Mouse (Mus musculus) v-Abl transformed pro-B cells (cell line): ENCODE data around the gene Rpl6.

ENCODE experiments used
- in situ Hi-C, 2 experiments: fragments of 400-800 bp; cut with MboI; formaldehyde crosslinking; loops; one replicate each; pipeline ENCODE4 v1.15.1; 2025; ENCODE audit not compliant: unreplicated experiment in 2 of 2

The Rpl6 gene

DNA sequence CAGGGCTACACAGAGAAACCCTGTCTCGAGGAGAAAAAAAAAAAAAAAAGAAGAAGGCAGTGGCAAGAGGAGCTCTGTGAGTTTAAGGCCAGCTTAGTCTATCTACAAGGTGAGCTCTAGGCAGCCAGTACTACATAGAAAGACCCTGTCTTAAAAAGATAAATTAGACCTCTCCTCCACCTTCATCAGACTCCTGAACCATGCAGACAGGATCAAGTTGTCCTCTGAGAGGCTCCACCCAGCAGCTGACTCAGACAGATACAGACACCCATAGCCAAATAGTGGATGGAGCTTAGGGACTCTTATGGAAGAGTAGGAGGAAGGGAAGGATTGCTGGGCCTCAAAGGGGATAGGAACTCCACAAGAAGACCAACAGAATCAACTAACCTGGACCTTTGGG, 10.1 kb upstream of the Rpl6 start:
- in situ Hi-C loops = no loop called here

DNA sequence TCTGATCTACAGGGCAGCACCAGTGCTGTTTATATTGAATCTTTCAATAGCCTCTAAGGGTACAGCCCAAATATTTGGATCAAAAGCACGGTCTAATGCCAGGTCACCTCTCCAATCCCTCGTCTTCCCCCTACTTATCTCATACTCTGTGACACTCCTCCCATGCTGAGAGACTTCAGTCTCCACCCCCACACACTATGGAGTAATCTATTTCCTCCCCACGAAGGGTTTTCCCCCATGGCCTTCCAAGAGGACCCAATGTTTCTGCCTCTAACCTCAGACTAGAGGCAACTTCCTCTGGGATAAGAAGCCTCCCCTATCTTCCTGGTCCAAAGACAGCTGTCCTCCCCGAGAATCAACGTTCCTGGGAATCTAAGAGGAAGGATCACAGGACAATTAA, 7.5 kb upstream of the Rpl6 start:
- in situ Hi-C loops = no loop called here

DNA sequence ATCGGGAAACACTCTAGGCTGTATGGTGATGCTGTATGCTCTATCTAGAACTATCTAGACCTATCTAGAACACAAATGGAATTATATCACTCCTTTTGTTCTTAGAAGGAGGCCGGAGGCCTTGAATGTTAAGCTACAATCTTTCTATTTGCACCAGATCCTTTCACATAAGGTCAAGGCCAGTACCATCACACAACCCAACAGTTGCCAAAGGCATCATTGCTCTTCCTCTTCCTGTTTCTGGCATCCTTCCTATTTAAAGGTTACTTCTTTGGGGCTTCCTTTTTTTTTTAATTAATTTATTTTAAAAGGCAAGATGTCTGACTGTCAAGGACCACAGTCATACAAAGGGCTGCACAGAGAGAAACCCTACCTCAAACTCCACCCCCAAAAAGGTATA, 6.9 kb upstream of the Rpl6 start:
- in situ Hi-C loops = no loop called here

DNA sequence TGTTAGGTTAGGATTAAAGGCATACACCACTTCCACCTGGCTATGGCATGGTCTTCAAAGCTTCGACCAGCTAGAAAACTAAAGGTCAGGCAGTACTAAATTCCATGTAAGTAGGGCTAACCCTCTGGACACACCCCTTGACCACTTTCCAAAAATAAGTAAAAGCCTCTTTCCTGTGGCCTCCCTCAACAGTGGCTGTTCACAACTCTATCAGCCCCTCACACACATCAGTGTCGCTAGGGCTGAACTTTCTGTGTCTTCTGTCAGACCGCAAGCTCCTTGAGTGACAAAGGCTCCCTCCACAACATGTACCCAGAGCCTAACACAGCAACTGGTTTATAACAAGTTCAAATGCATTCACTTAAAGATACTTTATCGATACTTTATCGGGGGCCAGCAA, 5.9 kb upstream of the Rpl6 start:
- in situ Hi-C loops = no loop called here

DNA sequence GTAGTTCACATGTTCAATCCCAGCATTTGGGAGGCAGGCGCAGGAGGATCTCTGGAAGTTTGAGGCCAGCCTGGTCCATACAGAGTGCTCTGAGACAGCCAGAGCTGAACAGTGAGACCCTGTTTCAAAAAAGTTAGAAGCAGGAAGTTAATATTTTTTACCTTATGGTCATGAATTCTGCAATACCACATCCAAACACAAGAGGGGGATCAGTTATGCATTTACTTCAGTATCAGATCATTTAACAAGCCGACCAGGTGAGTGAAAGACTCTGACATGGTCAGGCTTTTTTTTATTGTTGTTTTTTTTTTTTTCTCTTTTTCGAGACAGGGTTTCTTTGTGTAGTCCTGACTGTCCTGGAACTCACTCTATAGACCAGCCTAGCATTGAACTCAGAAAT, 2.5 kb upstream of the Rpl6 start:
- in situ Hi-C loops = loop anchor here in 1 of 2 experiments (10.0 kb wide), 1 partner anchor 273 kb away; no protein-coding TSS in a partner anchor

DNA sequence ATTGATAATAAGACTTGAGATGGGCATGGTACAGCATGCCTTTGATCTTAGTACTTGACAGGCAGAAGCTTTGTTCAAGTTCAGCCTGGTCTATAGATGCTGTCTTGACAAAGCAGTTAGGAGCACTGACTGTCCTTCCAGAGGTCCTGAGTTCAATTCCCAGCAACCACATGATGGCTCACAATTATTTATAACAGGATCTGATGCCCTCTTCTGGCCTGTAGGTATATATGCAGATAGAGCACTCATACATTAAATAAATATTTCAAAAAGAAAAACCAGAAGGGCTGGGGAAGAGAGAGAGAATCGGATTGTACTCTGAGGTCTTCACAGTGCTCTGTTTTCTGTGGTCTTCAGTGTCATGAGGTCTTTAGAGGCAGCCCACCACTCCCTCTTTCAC, 1.8 kb upstream of the Rpl6 start:
- in situ Hi-C loops = loop anchor here in 1 of 2 experiments (10.0 kb wide), 1 partner anchor 272 kb away; no protein-coding TSS in a partner anchor

DNA sequence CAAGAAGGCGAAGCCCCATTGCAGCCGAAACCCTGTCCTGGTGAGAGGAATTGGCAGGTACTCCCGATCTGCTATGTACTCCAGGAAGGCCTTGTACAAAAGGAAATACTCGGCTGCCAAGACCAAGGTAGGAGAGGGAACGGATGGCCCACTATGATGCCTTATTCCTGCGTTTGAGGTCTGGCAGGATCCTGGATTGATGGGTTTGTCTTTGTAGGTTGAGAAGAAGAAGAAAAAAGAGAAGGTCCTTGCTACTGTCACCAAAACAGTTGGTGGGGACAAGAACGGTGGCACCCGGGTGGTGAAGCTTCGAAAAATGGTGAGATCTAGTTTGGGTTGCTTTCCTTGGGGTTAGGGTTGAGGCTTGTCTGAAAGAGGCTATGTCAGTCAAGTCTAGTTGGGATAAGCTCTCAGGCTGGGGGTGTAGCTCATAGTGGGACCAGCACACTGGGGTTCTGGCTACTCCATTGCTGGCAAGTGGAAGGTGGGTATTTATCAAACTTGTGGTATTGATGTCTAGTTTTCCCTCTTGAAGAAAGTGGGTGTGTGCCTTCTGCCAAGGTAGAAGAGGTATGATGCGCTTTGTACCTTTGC, 1.4 kb downstream of the Rpl6 start:
- in situ Hi-C loops = loop anchor here in 1 of 2 experiments (10.0 kb wide), 1 partner anchor 269 kb away; no protein-coding TSS in a partner anchor

DNA sequence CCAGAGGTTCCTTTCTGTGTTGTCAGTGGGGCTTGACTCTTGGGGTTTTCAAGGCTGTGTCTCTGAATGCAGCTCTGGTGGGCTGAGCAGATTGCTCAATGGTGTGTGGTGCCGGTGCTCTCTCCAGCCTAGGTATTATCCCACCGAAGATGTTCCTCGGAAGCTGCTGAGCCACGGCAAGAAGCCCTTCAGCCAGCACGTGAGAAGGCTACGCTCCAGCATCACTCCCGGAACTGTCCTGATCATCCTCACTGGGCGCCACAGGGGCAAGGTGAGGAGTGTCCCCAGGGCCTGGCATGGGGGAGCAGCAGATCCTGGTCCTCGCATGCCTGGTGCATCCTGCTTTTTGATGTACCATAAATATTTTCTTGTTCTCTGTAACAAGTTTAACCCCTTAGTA, 2.3 kb downstream of the Rpl6 start:
- in situ Hi-C loops = loop anchor here in 1 of 2 experiments (10.0 kb wide), 1 partner anchor 268 kb away; no protein-coding TSS in a partner anchor

DNA sequence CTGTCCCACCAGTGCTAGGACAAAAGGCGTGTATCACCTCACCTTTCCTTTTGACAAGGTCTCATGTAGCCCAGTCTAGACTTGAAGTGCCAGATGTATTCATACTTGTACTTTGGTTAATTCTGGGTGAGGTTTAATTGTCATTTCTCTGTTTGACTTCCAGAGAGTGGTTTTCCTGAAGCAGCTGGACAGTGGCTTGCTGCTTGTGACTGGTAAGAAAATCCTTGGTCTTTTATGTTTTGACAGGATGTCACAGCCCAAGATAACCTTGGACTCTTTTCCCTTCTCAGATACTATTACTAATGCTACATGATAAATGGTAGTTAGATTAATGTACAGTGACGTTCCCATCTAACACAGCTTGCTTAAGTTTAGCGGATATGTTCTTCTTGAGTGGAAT, 2.7 kb downstream of the Rpl6 start:
- in situ Hi-C loops = loop anchor here in 1 of 2 experiments (10.0 kb wide), 1 partner anchor 268 kb away; no protein-coding TSS in a partner anchor

DNA sequence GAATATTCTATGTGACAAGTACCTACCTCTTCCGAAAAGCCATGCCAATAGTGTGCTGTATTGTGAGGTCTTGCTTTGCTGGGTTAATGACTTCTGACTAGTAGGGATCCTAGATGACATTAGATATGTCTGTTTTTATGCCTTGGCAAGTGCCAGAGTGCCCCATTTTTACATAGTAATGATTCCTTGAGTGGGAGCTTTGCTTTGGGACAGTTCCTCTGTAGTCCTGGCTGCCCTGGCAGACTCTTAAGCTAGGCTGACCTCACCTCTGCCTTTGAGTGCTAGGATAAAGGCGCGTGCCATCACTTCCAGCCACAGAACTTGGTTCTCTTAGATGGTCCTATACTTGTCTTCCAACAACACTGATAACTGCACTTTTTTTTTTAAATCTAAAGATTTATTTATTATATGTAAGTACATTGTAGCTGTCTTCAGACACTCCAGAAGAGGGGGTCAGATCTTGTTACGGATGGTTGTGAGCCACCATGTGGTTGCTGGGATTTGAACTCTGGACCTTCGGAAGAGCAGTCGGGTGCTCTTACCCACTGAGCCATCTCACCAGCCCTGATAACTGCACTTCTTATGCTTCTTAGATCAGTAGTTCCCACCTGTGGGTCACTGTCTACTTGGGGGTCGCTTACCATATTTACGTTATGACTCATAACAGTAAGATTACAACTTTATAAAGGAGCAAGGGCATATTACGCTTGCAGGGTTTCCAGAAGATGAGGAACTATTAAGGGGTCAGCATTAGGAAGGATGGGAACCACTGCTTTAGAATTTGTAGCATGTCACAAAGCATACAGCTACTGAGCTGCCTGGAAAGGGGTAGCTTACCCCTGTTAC, 5.7 kb downstream of the Rpl6 start:
- in situ Hi-C loops = loop anchor here in 1 of 2 experiments (10.0 kb wide), 1 partner anchor 265 kb away; no protein-coding TSS in a partner anchor

DNA sequence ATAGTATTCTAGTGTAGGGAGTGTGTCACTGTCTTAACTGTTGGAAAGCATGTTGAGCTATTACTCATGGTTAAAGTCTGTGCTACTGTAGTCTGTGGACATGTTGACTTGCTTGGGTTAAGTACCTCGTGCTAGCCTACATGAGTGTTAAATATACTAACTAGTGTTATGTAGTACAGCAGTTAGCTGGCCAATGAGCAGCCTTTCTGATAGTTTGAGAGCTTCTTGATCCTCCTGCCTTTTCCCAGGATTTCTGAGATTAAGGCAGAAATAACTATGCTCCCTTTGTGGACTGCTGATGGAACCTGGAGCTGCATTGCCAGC, 6.3 kb downstream of the Rpl6 start:
- in situ Hi-C loops = no loop called here

DNA sequence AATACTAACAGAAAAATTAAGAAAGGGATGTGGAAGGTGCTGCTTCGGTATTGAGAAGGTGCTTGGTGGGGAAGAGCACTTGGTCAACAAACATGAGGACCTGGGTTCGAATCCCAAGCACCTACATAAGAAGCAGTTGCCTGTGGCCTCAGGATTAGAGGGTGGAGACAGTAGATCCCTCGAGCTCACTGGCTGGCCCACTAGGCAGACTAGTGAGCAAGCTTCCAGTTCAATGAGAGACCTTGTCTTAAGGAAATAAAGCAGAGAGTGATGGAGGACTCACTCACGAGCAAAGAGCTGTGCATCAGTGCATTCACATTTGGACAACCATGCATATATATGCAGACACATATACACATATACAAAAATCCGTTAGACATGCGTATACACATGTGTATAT, 7.8 kb downstream of the Rpl6 start:
- in situ Hi-C loops = no loop called here

DNA sequence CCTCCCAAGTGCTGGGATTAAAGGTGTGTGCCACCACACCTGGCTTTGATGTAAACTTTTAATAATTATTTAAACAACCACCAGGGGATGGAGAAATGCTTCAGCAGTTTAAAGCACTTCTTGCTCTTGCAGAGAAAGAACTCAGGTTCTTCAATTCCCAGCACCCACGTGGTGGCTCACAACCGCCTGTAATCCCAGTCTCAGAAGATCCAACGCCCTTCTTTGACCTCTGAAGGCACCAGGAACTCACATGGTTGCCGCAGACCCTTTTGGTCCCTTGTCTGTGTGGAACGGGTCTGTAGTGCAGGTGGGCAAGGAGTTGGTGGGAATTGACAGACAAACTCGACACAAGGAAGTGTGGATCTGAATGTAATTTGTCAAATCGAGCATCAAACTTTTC, 10.4 kb downstream of the Rpl6 start:
- in situ Hi-C loops = loop anchor here (5.0 kb wide), 2 partner anchors 53 to 163 kb away; no protein-coding TSS in a partner anchor

DNA sequence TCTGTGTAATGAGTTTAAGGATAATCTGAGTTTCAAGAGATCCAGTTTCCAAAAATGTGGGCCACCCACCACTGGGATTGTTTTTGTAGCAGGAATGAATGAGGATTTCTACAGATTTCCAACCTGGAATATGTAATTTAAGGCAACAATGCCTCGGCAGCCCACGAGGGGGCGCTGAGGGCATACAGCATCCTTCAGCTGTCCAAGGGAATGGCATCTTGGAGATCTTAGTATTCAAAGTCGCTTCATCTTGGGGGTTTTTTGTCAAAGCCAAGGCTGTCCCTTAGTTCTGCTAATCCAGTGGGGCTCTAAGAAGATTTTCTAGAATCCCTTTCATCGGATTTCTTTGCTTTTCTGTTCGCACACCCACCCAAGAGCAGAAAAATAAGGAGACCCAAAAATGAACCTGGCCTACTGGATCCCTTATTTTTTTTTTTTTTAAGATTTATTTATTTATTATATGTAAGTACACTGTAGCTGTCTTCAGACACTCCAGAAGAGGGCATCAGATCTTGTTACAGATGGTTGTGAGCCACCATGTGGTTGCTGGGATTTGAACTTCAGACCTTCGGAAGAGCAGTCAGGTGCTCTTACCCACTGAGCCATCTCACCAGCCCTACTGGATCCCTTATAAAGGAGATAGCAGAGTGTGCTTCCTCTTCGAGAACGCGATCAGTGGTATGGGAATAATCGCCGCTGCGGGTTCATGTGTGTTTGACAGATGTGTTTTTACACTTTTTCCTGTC, 11.3 kb downstream of the Rpl6 start:
- in situ Hi-C loops = loop anchor here (5.0 kb wide), 2 partner anchors 52 to 162 kb away; no protein-coding TSS in a partner anchor

DNA sequence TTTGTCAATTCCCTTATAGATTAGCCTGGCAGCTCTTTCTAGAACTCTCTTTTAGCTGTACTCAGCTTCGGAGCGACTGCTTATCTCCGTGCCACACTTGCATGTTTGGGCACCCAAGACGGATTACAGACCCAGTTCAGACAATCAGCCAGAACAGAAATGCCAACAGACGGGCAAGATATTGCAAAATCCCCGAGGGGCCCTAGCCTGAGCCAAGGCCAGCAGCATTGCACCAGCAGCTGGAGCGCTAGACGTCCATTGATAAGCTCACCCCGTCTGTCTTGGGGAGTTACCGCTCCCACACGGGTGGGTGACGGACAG, 11.8 kb downstream of the Rpl6 start:
- in situ Hi-C loops = loop anchor here (5.0 kb wide), 2 partner anchors 51 to 161 kb away; no protein-coding TSS in a partner anchor

DNA sequence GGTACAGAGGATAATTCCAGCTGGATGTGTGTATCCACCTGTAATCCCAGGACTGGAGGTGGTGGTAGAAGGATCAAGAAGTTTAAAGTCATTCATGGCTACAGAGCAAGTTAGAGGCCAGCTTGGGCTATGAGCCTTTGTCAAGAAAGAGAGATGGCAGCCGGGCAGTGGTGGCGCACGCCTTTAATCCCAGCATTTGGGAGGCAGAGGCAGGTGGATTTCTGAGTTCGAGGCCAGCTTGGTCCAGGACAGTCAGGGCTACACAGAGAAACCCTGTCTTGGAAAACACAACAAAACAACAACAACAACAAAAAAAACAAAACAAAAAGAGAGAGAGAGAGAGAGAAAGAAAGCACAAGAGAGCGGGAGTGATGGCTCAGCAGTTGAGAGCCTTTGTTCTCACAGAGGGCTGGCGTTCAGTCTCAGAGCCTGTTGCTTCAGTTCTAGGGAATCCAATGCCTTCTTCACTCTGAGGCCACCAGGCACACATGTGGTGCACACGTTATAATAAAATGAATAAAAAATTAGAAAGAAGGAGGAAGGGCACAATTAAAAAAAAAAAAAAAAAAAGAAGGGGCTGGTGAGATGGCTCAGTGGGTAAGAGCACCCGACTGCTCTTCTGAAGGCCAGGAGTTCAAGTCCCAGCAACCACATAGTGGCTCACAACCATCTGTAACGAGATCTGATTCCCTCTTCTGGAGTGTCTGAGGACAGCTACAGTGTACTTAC, 12.5 kb downstream of the Rpl6 start:
- in situ Hi-C loops = loop anchor here (5.0 kb wide), 2 partner anchors 51 to 161 kb away; no protein-coding TSS in a partner anchor

DNA sequence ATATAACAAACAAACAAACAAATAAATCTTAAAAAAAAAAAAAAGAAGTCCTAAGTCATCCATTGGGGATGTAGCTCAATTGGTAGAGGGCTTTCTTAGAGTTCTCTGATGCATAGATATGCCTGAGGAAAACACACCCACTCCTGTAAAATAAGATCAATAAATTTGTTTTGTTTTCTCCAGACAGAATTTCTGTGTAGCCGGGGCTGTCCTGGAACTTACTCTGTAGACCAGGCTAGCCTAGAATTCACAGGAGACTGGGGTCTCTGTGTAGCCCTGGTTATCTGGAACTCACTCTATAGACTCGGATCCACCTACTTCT, 13.0 kb downstream of the Rpl6 start:
- in situ Hi-C loops = loop anchor here (5.0 kb wide), 2 partner anchors 50 to 160 kb away; no protein-coding TSS in a partner anchor

DNA sequence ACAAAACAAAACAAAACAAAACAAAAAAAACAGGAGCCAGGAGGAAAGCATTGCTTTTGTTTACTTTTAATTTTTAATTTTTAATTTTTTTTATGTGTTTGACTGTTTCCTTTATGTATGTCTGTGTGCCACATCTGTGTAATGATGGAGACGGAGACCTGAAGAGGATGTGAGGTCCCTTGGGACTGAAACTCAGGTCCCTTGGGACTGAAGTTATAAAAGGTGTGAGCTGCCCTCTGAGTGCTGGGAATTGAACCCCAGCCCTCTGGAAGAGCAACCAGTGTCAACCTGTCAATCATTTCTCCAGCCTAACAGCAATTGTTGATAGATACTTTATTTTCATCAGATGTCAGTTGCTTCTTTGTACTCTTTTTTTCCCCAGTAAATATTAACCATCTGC, 14.9 kb downstream of the Rpl6 start:
- in situ Hi-C loops = loop anchor here (5.0 kb wide), 2 partner anchors 48 to 158 kb away; no protein-coding TSS in a partner anchor

DNA sequence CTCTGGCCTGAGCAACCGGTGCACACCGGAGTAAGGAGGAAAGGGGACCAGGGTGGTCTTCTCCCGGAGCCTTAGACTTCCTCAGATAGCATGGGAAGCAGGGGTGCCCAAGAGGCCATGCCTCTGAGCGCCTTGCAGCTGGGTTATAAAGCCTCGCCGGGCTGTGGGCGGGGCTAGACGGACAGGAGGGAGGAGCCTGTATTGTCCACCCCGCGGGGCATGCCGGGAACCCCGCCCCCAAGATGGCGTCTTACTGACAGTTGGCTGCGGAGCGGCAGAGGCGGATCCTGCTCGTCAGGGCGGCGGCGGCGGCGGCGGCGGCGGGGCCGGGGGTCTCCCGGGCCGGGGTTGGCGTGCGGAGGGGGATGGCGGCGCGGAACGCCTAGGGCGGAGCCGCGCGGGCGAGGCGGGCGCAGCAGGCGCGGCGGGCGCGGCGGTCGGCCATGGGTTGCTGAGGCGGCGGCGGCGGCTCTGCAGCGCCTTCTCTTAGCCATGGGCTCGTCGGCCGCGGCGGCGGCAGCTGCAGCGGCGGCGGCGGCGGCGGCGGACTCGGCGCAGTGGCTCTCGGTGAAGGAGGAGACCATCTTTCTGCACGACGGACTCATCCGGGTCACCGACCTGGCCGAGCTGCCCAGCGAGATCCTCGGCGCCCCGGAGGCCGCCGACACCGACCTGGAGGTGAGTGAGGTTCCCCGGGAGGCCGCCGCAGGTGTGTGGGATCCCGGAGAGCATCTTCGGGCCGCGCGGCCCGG, 15.9 kb downstream of the Rpl6 start, which contains the start of gene Hectd4:
Hectd4 (plus strand) TSS at position 240 of the 752 bp plus-strand sequence.
- in situ Hi-C loops = loop anchor here (5.0 kb wide), 2 partner anchors 47 to 157 kb away; no protein-coding TSS in a partner anchor
